Mouse (Mus musculus) adrenal gland, adult 8-10 months (tissue): ENCODE measurements at regions not wholly inside any gene's neighbourhood (a gene's known extent, or its start where the extent isn't known, plus 50 kb on each side); places are given as distances from the start of the nearest gene placed in this dataset.
A peak's percentile ranks its signal among the peaks of the same experiment; 100 is the strongest.

Source experiments
- DNase-seq: peaks from one replicate; pipeline ENCODE4 v3.0.0; 2022

GRCm38 (mm10) chr8:127914086-127914485 lies 444.3 kb upstream of the Nrp1 start:
- DNase-seq: no peak

DNA sequence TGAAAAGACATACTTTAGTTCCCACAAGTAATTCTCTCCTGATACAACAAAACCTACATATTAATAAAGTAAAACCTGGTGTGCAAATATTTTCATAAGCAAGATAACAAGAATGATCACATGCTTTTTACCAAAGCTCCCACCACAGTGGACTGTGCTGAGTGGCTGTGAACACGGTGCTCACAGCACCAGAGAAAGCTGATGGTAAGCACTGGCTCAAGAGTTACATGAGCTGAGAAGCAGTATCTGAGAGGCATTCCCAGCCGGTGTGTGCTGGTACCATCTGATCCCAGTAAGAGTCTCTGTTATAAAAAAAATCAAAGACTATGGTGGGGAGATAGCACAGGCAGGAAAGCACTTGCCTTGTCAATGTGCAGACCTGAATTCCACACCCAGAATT lies 443.5 kb upstream of the Nrp1 start:
- DNase-seq: no peak

DNA sequence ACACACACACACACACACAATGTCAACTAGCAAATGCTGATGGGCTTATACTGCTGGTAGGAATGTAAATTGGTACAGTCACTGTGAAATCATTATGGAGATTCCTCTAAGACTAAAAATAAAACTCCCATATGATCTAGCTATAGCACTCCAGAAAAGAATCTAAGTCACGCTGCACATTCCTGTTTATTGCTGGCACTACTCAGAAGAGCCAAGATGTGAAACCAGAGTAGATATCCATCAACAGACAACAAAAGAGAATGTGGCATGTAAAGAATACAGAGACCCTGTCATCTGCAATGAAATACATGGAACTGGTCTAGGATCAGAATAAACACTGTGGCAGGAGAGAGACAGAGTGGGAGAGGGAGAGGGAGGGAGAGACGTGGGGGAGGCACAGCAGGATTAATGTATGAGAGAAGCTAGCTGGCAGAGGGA lies 442.8 kb upstream of the Nrp1 start:
- no peak for DNase-seq

- DNase-seq: no peak
Measured at GRCm38 (mm10) chr8:127921925-127922324, 436.5 kb upstream of the Nrp1 start.

- DNase-seq: no peak
Measured at GRCm38 (mm10) chr8:127923321-127923720, 435.1 kb upstream of the Nrp1 start.

DNA sequence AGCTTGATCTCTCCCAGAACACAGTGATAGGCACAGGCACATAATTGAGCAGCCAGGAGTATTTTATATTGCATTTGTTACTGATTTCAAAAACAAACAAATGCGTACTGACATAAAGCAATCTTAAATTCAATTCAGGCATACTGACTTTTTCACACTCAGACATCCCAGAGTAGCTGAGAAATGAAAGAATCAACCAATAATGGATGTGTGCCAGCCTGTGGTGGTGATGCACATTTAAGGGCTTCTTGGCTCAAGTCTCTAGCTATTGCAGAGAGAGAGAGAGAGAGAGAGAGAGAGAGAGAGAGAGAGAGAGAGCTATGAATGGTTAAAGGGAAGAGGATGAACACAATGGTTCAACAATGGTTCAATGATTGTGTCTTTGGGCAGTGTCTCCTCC lies 426.1 kb upstream of the Nrp1 start:
- no peak for DNase-seq

DNA sequence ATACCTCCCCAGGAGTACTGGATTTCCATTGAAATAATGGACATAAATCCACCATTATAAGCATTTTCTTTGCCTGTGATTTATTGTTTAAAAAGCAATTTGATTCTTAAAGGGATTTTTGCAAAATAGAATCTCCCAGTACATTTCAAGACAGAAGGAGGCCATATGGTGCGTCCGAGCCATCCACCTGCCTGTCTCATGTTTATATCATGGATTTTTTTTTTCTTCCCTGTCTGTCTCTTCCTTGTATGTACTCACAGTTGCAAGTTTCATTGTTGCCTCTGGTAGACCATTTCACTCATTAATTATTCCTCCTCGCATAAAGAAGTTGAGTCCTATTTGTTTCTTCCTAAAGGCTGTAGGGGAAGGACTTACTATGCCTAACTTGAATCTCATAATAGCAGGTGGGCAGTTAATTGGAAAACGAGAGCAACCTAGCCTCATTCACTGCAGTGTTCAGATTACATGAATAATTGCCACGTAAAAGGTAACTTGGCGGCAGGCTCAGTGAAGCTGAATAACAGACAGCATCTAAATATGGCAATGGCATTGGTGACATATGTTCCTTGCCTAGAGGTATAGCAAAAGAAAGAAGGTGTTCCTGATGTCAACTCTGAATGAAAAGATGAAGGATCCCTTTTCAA lies 421.5 kb upstream of the Nrp1 start:
- no peak for DNase-seq

DNA sequence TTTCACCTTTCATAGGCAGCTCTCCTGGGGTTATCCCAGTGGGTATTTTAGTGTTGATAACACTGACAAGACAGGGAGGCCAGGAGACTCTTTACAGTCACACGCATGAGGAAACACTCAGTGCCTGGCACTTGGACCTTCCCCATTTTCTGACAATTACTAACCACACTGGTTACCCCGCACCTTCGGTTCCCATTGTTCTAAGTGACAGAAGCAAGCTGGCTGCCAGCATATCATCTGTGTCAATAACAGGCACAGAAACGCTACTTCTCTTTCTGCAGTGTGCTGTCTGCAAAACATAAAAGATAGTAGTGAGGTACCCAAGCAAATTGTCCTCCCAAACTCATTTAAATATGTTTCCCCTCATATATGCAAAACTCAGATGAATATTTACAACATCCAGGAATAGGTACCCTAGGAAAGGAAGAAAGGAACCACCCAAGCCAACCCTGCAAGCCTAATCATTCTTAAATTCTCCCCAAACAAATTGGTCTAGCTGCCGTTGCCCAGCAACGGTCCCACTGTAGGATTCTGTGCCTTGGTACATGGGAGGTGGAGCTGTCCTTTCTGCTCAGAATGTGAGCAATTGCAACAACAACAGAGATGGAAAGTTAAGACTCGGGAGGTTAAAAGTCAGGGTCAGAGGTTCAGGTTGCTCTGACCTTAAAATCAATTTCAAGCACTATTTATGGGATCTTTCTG lies 419.0 kb upstream of the Nrp1 start:
- DNase-seq: no peak

DNA sequence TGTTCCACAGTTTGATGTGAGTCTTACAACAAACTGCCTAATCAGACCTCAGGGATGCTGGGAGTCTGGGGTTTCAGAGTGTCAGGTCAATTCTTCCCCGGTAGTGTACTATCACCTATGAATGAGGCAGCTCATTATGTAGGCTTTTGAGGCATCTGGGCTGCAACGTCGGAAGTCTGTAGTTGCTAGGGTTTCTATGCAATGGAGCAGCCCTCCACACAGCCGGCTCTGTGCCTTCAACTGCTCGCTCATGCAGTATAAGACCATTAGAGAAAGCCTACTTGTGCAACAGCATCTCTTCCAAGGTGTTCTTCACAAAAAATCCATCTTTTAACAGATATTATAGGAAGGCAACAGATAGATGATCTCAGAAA lies 418.4 kb upstream of the Nrp1 start:
- DNase-seq: no peak

DNA sequence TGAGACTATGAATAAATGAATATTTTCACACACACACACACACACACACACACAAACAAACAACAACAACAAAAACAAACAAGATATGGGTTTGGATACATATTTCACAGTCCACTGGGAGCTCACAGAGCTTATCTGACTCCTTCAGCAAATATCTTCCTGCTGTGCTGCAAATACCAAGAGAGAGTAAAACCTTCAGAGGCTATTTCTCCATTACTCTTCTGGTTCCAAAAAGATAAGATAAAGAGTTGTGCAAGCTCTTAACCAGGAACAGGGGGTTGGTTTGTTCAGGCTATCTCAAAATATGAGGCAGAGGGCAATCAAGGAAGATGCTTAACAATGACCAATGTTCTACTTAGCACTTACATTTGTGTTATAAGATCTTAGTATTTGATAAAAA lies 416.1 kb upstream of the Nrp1 start:
- no peak for DNase-seq

- no peak for DNase-seq
Measured at GRCm38 (mm10) chr8:127944955-127945498, 413.4 kb upstream of the Nrp1 start.

DNA sequence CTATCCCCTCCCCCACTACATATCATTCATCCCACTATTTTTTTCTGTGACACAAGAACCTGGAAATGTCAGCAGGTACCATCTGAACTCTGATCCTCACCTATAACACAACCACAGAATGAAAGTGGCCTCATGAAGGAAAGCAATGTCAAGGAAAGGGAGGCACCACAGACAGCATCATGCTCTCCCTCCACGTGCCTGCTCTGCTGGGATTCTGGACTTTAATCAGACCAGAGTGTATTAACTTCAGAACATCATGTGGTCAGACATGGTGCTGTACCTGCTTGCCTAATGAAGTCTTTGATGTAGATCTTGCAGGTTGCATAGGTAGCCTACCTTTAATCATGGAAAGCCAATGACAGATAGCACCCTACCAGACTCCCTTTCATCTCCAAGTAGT lies 400.8 kb upstream of the Nrp1 start:
- no peak for DNase-seq

- no peak for DNase-seq
Measured at GRCm38 (mm10) chr8:127958351-127959044, 399.9 kb upstream of the Nrp1 start.

DNA sequence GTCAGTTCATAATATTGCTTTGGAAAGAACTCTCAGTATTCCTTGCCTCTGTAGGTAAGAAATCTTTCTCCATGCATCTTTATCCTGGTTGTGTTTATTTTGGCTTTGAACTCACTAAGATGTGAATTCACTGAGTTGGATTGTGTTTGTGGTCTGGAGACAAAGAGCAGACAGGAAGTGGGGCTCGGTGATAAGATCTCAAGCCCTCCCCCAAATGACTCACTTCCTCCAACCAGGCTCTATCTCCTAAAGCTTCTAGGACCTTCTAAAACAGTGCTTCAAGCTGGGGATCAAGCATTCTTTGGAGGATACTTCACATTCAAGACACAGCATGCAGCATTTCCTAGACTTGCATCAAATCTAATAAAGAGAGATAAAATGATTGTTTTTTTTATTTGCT lies 395.5 kb upstream of the Nrp1 start:
- DNase-seq: no peak

- DNase-seq: no peak
Measured at GRCm38 (mm10) chr8:127963625-127964024, 394.8 kb upstream of the Nrp1 start.

GRCm38 (mm10) chr8:127964801-127965200 lies 393.6 kb upstream of the Nrp1 start:
- DNase-seq: peak; percentile 9

DNA sequence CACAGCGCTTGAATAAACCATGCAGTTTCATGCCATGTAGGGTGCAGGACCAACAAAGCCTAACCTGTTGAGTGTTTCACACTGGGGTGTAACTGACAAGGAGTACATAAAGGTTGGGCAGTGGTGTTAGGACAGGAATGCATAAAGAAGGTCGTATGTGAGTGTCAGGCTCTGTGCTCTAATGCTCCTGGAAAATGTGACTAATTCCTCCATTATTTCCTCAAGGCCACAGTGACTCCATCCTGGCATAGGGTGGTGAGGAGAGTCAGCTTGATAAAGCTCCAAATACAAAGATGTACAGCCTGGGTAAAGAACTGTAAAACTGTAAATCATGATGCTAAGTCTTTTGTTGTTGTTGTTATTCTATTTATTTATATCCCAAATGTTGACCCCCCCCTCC lies 393.1 kb upstream of the Nrp1 start:
- peak; percentile 4 for DNase-seq

- DNase-seq: no peak
Measured at GRCm38 (mm10) chr8:127968026-127968425, 390.4 kb upstream of the Nrp1 start.

DNA sequence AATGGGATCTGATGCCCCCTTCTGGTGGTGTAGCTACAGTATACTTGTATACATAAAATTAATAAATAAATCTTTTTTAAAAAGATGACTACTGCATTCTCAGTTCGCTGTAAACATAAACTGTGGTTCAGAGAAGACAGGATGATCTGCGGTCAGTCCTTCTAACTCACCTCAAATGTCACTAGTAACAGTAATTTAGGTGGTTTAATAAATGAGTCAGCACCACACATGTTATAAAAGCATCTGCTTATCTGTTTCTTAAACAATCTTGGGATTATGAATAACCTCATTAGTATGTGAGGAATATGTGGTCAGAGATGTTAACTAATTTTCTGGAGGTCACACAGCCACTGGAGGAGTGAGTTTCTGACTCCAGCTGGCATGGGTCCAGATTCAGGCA lies 385.2 kb upstream of the Nrp1 start:
- no peak for DNase-seq

DNA sequence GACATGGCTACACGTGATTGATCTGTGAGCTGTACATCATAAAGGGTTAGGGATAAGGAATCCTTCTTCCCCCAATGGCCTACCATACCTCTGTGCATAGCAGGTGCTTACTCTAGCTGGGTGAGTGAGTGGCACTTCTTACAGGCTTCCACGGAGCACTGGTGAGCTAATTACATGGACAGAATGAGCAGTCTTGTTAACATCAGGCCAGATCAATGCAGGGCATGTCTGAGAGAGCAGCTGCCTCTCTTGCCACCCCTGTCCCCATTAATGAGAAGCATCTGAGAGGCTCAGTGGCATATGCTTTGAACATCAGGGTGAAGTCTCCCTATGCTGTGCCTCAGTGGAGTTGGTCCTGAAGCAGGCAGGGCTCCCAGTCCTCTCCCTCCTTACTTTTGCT lies 380.7 kb upstream of the Nrp1 start:
- no peak for DNase-seq

GRCm38 (mm10) chr8:127979180-127980030 lies 379.0 kb upstream of the Nrp1 start:
- DNase-seq: no peak

GRCm38 (mm10) chr8:127982165-127982564 lies 376.2 kb upstream of the Nrp1 start:
- no peak for DNase-seq

DNA sequence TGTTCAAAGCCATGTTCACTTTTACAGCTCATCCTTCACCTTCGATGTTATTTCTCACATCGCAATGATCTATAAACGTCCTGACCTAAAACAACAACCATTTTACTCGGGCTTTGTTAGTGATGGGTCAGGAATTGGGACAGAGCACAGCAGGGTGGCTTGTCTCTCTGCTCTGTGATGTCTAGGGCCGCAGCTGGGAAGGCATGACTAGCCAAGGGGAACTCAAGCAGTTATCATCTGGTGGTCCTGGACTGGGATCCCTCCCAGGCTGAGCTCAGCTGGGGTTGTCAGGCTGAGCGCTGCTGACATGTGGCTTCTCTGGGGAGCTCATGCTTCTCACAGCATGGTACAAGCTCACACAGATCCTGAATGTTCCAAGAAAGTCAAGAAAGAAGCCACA lies 372.8 kb upstream of the Nrp1 start:
- DNase-seq: no peak
